ENCODE assay signal across 7 mouse cellular contexts in the genomic region with DNA sequence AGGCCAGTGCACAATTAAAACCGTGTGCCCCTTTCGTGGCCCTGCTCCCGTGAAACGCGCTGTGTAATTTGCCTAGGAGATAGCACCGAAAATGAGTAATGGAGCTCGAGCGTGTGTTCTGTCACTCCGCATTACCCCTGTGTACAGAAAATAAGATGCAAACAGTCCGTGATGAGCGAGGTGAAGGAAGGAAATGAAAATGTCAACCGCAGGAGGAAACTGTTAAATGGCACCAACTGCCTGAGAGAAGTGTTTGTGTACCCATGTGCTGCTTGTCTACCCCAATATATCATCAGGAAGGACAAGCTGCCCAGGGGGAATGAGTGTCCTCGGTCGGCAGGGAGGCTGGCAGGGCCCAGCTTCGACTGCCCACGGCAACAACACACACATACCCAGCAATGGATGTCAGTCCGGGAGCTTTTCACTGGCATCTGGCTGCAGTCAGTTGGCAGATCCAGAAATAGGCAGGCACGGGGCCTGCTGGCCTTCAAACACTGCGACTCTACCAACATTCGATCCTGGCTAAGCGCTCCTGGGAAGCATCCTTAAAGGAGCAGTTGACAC.
DNase-seq lines count a peak whose midpoint lies in the region; ATAC-seq and TF ChIP-seq lines count a peak whose summit lies in the region.

No protein-coding gene starts in this region.

- H3K9ac ChIP-seq in midbrain, postnatal 0 days (replicated peaks; ENCODE audit: low read length, poor library complexity, severe bottlenecking) = no peak overlapping the region

- 0 out of 2 replicates have a peak, but pooled peaks cover 2% of the 10 kb centered on the region for H3K4me1 ChIP-seq in midbrain, postnatal 0 days (ENCODE audit: insufficient read depth, low read length)

- peak overlapping the region; percentile 14; the same call in 1 of the 2 replicates for H3K27ac ChIP-seq in midbrain, postnatal 0 days (ENCODE audit: low read depth, low read length)

- no peak overlapping the region for H3K4me3 ChIP-seq in midbrain, postnatal 0 days (ENCODE audit: low read depth, low read length)

- WGBS in midbrain, postnatal 0 days = 45% methylated on average over 21 of the region's 21 CpGs

- peak; percentile 75 for DNase-seq in Muller cell, postnatal 12 days (ENCODE audit: inconsistent ontology term)
- peak; percentile 69 for DNase-seq in adrenal gland, postnatal 14 days
- peak; percentile 18 to 23 for DNase-seq in frontal cortex, postnatal 14 days (ENCODE audit: low spot score in 2 of 2)
- DNase-seq in layer of hippocampus, adult 11-12 months (ENCODE audit: low spot score) = peak; percentile 53
- peak; percentile 84 for DNase-seq in midbrain, postnatal 0 days (ENCODE audit: low spot score)
- DNase-seq in spleen, adult 12 weeks (ENCODE audit: low spot score) = no peak
- DNase-seq in kidney, adult 18-20 months = no peak

- TF ChIP-seq CTCF in midbrain, postnatal 0 days (IDR thresholded peaks at IDR 0.05) = no peak

- no peaks in the 10 kb centered on the region for H3K9me3 ChIP-seq in midbrain, postnatal 0 days (ENCODE audit: low read length)

- H3K27me3 ChIP-seq in midbrain, postnatal 0 days (ENCODE audit: insufficient read depth, low read length) = 0 out of 2 replicates have a peak, but pooled peaks cover 4% of the 10 kb centered on the region

- no peak overlapping the region for H3K4me2 ChIP-seq in midbrain, postnatal 0 days (ENCODE audit: low read depth, low read length, poor library complexity, severe bottlenecking)

- no peaks in the 10 kb centered on the region for H3K36me3 ChIP-seq in midbrain, postnatal 0 days (ENCODE audit: insufficient read depth, low read length)

- ATAC-seq in midbrain, postnatal 0 days (ENCODE audit: low FRiP score) = peak; percentile 65

Comparison
In these comparisons a context has a peak if more than half of its experiments do, and no peak if none do; other contexts are left out.
1. DNase-seq: peak in Muller cell, postnatal 12 days (single experiment), adrenal gland, postnatal 14 days (single experiment), frontal cortex, postnatal 14 days (2 of 2), layer of hippocampus, adult 11-12 months (single experiment) and midbrain, postnatal 0 days (single experiment); none in spleen, adult 12 weeks (single experiment) and kidney, adult 18-20 months (single experiment).